Comparison of ENCODE assay signal across 8 mouse cellular contexts in genomic region chr8:122865441-122865840, GRCm38 (mm10). TPM values are rescaled to one million over a fixed set of nuclear protein-coding genes. Genes with fewer than 3 reads are reported as not detected.
DNase-seq lines count a peak whose midpoint lies in the region; ATAC-seq and TF ChIP-seq lines count a peak whose summit lies in the region.

No protein-coding gene starts in this region.

- H3K27ac ChIP-seq in embryonic facial prominence, embryonic 10.5 days (replicated peaks), result peak overlapping the region; percentile 11; the same call in 1 of the 2 replicates
- no peak overlapping the region for H3K27ac ChIP-seq in hindbrain, embryonic 14.5 days
- no peak overlapping the region for H3K27ac ChIP-seq in midbrain, embryonic 10.5 days (replicated peaks)

- 0 out of 2 replicates have a peak, but pooled peaks have one; percentile 17 for TF ChIP-seq CTCF in lung, adult 2 months (IDR thresholded peaks at IDR 0.05; ENCODE audit: insufficient read depth, low read length)

- no peaks in the 10 kb centered on the region; the same call in 1 of the 2 replicates for H3K36me3 ChIP-seq in embryonic facial prominence, embryonic 10.5 days (replicated peaks)
- no peaks in the 10 kb centered on the region for H3K36me3 ChIP-seq in hindbrain, embryonic 14.5 days (replicated peaks; ENCODE audit: control insufficient read depth, insufficient read depth)
- H3K36me3 ChIP-seq in midbrain, embryonic 10.5 days, result no peaks in the 10 kb centered on the region

- no peak for ATAC-seq in hindbrain, embryonic 14.5 days (ENCODE audit: low FRiP score)

- TF ChIP-seq POLR2A in lung, adult 2 months (IDR thresholded peaks at IDR 0.05; ENCODE audit: borderline replicate concordance, extremely low read depth, low read depth, low read length), result no peak

- 61% methylated on average over 10 of the region's 10 CpGs for WGBS in lung, adult 2 months
- 54% methylated on average over 10 of the region's 10 CpGs for WGBS in embryonic facial prominence, embryonic 10.5 days
- WGBS in hindbrain, embryonic 14.5 days, result 59% methylated on average over 10 of the region's 10 CpGs
- 58% methylated on average over 10 of the region's 10 CpGs for WGBS in midbrain, embryonic 10.5 days

- peaks cover 21% of the 10 kb centered on the region for H3K27me3 ChIP-seq in embryonic facial prominence, embryonic 10.5 days (replicated peaks; ENCODE audit: low read depth, poor library complexity, severe bottlenecking)
- no peaks in the 10 kb centered on the region for H3K27me3 ChIP-seq in hindbrain, embryonic 14.5 days (ENCODE audit: control insufficient read depth, insufficient read depth, low read length)
- H3K27me3 ChIP-seq in midbrain, embryonic 10.5 days (ENCODE audit: low read depth, poor library complexity, severe bottlenecking), result peaks cover 17% of the 10 kb centered on the region

- no peak overlapping the region for H3K4me3 ChIP-seq in lung, adult 2 months (replicated peaks; ENCODE audit: extremely low read depth, low read depth, low read length)
- H3K4me3 ChIP-seq in embryonic facial prominence, embryonic 10.5 days, result peak overlapping the region; percentile 49
- peak overlapping the region; percentile 23 for H3K4me3 ChIP-seq in hindbrain, embryonic 14.5 days (replicated peaks; ENCODE audit: low read length)
- H3K4me3 ChIP-seq in midbrain, embryonic 10.5 days, result peak overlapping the region; percentile 43

- H3K4me2 ChIP-seq in hindbrain, embryonic 14.5 days (replicated peaks), result peak overlapping the region; percentile 39

- no peak for DNase-seq in lung, adult 2 months
- DNase-seq in lung, adult 18-20 months, result no peak
- peak; percentile 46 for DNase-seq in embryonic facial prominence, embryonic 10.5 days (ENCODE audit: low spot score)
- no peak for DNase-seq in hindbrain, embryonic 14.5 days (ENCODE audit: low spot score)
- peak; percentile 36 for DNase-seq in midbrain, embryonic 10.5 days (ENCODE audit: low spot score)
- peak; percentile 77 for DNase-seq in thymus, postnatal 4 days
- no peak for DNase-seq in cerebellum, adult 11 months
- DNase-seq in testis, postnatal 10 days (ENCODE audit: low spot score), result no peak

- H3K4me1 ChIP-seq in lung, adult 2 months (ENCODE audit: control insufficient read depth, insufficient read depth, low read length), result no peaks in the 10 kb centered on the region
- peaks cover 28% of the 10 kb centered on the region for H3K4me1 ChIP-seq in embryonic facial prominence, embryonic 10.5 days
- H3K4me1 ChIP-seq in hindbrain, embryonic 14.5 days (replicated peaks; ENCODE audit: control insufficient read depth, insufficient read depth, low read length), result no peaks in the 10 kb centered on the region
- H3K4me1 ChIP-seq in midbrain, embryonic 10.5 days, result peaks cover 17% of the 10 kb centered on the region

- H3K9ac ChIP-seq in hindbrain, embryonic 14.5 days, result no peak overlapping the region

- peaks cover 21% of the 10 kb centered on the region for H3K9me3 ChIP-seq in embryonic facial prominence, embryonic 10.5 days
- H3K9me3 ChIP-seq in hindbrain, embryonic 14.5 days (ENCODE audit: control insufficient read depth, low read length), result peaks cover 22% of the 10 kb centered on the region
- peaks cover 23% of the 10 kb centered on the region for H3K9me3 ChIP-seq in midbrain, embryonic 10.5 days (replicated peaks)

RNA-seq across cellular contexts. Expression of gene Cdh15, which starts 17.7 kb away (rescaled TPM):
- 0.03 and 0.37 TPM in 2 replicates for polyA plus RNA-seq in lung, adult 2 months (2012; rRNA removed)
- 1.7 and 2.0 TPM in 2 replicates for polyA plus RNA-seq in embryonic facial prominence, embryonic 10.5 days (2016; fragmentation: Nextera tagmentation; extraction: Ambion mirVana)
- 1.5 TPM in 2 replicates for polyA plus RNA-seq in hindbrain, embryonic 14.5 days (2014; fragmentation: Nextera tagmentation; extraction: Ambion mirVana)
- 0.51 and 0.54 TPM in 2 replicates for polyA plus RNA-seq in midbrain, embryonic 10.5 days (2016; fragmentation: Nextera tagmentation; extraction: Ambion mirVana)

Comparison
In these comparisons a context has a peak if more than half of its experiments do, and no peak if none do; other contexts are left out.
1. DNase-seq: peak in embryonic facial prominence, embryonic 10.5 days (single experiment), midbrain, embryonic 10.5 days (single experiment) and thymus, postnatal 4 days (single experiment); none in lung, adult 2 months (single experiment), lung, adult 18-20 months (0 of 2), hindbrain, embryonic 14.5 days (single experiment), cerebellum, adult 11 months (single experiment) and testis, postnatal 10 days (single experiment).